Mouse (Mus musculus) olfactory bulb, adult 2 months (tissue): ENCODE measurements around the gene Ift140. TPM values are rescaled to one million over a fixed set of nuclear protein-coding genes. Genes with fewer than 3 reads are reported as not detected.

Source experiments
- H3K27ac ChIP-seq: fragments of 200-500 bp; 2 replicates; pipeline ENCODE4 v1.5.1; 2012; ENCODE audit warnings: low read depth, low read length; ENCODE audit not compliant: insufficient read depth
- H3K4me1 ChIP-seq: fragments of 200-500 bp; 2 replicates; pipeline ENCODE4 v1.6.1; 2012; ENCODE audit warnings: low read length; ENCODE audit not compliant: control insufficient read depth, insufficient read depth
- H3K4me3 ChIP-seq: fragments of 200-500 bp; 2 replicates; pipeline ENCODE4 v1.5.1; 2012; ENCODE audit warnings: mild to moderate bottlenecking, low read depth, low read length, moderate library complexity; ENCODE audit not compliant: insufficient read depth
- CTCF ChIP-seq: fragments of 200-500 bp; IDR thresholded peaks from 2 replicates; pipeline ENCODE4 v1.5.1; 2012; ENCODE audit warnings: low read depth, mild to moderate bottlenecking, low read length, moderate library complexity; ENCODE audit not compliant: insufficient read depth
- POLR2A ChIP-seq: fragments of 200-500 bp; IDR thresholded peaks from 2 replicates; pipeline ENCODE4 v1.6.1; 2012; ENCODE audit warnings: mild to moderate bottlenecking, low read depth, low read length, moderate library complexity; ENCODE audit not compliant: insufficient read depth
- WGBS: fragments of 180-500 bp; shearing (Covaris S2); methylation state at CpG from one replicate; pipeline ENCODE4 v1.1.7; 2018; 5-methylcytosine and 5-hydroxymethylcytosine counted together
- polyA plus RNA-seq: library from polyadenylated mRNA; stranded (reverse); fragments of >200 nt; gene quantifications from 2 replicates; pipeline ENCODE4 v1.2.4, GENCODE M21; 2012; ENCODE audit warnings: low replicate concordance; ENCODE audit not compliant: missing spikeins, insufficient read depth, insufficient read length

Ift140 gene
- polyA plus RNA-seq, 1 experiment: not detected

- H3K27ac ChIP-seq: no peak overlapping the region
- no peaks in the 10 kb centered on the region for H3K4me1 ChIP-seq
- no peak for TF ChIP-seq POLR2A
- TF ChIP-seq CTCF: no peak
- no peak overlapping the region for H3K4me3 ChIP-seq
- 59% methylated on average over 4 of the region's 4 CpGs for WGBS
These were observed 20.3 kb downstream of the Ift140 start for GRCm38 (mm10) chr17:25036183-25036582.

- H3K4me3 ChIP-seq: no peak overlapping the region
- H3K4me1 ChIP-seq: no peaks in the 10 kb centered on the region
- H3K27ac ChIP-seq: no peak overlapping the region
- TF ChIP-seq CTCF: no peak
- TF ChIP-seq POLR2A: no peak
- WGBS: 69% methylated on average over 7 of the region's 7 CpGs
These were observed 29.0 kb downstream of the Ift140 start for GRCm38 (mm10) chr17:25044879-25045278.

- Histone ChIP-seq H3K4me3 (no peak overlapping the region), H3K4me1 (no peaks in the 10 kb centered on the region), H3K27ac (no peak overlapping the region)
- no peak for TF ChIP-seq CTCF
- no peak for TF ChIP-seq POLR2A
- WGBS: 89% methylated on average over 4 of the region's 4 CpGs
These were observed 29.4 kb downstream of the Ift140 start for GRCm38 (mm10) chr17:25045281-25045680.

GRCm38 (mm10) chr17:25047143-25047542 lies 31.3 kb downstream of the Ift140 start:
- Histone ChIP-seq H3K4me3 (no peak overlapping the region), H3K4me1 (no peaks in the 10 kb centered on the region), H3K27ac (no peak overlapping the region)
- no peak for TF ChIP-seq CTCF
- TF ChIP-seq POLR2A: no peak
- WGBS: 73% methylated on average over 6 of the region's 6 CpGs

GRCm38 (mm10) chr17:25053274-25053673 lies 37.4 kb downstream of the Ift140 start:
- TF ChIP-seq POLR2A (no peak), CTCF (no peak)

GRCm38 (mm10) chr17:25057041-25057440 lies 41.2 kb downstream of the Ift140 start:
- WGBS: 91% methylated on average over 6 of the region's 6 CpGs
- Histone ChIP-seq H3K4me1 (no peaks in the 10 kb centered on the region), H3K4me3 (no peak overlapping the region), H3K27ac (no peak overlapping the region)
- no peak for TF ChIP-seq POLR2A
- no peak for TF ChIP-seq CTCF

More at GRCm38 (mm10) chr17:25053274-25053673, 37.4 kb downstream of the Ift140 start:
- 84% methylated on average over 9 of the region's 9 CpGs for WGBS
- Histone ChIP-seq H3K27ac (no peak overlapping the region), H3K4me1 (no peaks in the 10 kb centered on the region), H3K4me3 (no peak overlapping the region)

GRCm38 (mm10) chr17:25063261-25063660 lies 47.4 kb downstream of the Ift140 start:
- no peak for TF ChIP-seq CTCF
- no peak for TF ChIP-seq POLR2A
- Histone ChIP-seq H3K27ac (no peak overlapping the region), H3K4me1 (no peaks in the 10 kb centered on the region), H3K4me3 (no peak overlapping the region)
- WGBS: 72% methylated on average over 4 of the region's 4 CpGs

GRCm38 (mm10) chr17:25063872-25064271 lies 48.0 kb downstream of the Ift140 start:
- no peaks in the 10 kb centered on the region for H3K4me1 ChIP-seq
- TF ChIP-seq POLR2A: no peak
- TF ChIP-seq CTCF: no peak
- H3K27ac ChIP-seq: no peak overlapping the region
- WGBS: 70% methylated on average over 12 of the region's 12 CpGs
- no peak overlapping the region for H3K4me3 ChIP-seq

- WGBS: 82% methylated on average over 9 of the region's 9 CpGs
- H3K4me1 ChIP-seq: no peaks in the 10 kb centered on the region
- no peak overlapping the region for H3K4me3 ChIP-seq
- TF ChIP-seq POLR2A (no peak), CTCF (no peak)
- H3K27ac ChIP-seq: no peak overlapping the region
These were observed 48.5 kb downstream of the Ift140 start for GRCm38 (mm10) chr17:25064351-25064750.

GRCm38 (mm10) chr17:25065189-25065588 lies 49.3 kb downstream of the Ift140 start:
- H3K27ac ChIP-seq: no peak overlapping the region
- TF ChIP-seq POLR2A (no peak), CTCF (no peak)
- 90% methylated on average over 3 of the region's 3 CpGs for WGBS

More at GRCm38 (mm10) chr17:25065189-25065588, 49.3 kb downstream of the Ift140 start:
- H3K4me3 ChIP-seq: no peak overlapping the region
- no peaks in the 10 kb centered on the region for H3K4me1 ChIP-seq
